In the genomic region with DNA sequence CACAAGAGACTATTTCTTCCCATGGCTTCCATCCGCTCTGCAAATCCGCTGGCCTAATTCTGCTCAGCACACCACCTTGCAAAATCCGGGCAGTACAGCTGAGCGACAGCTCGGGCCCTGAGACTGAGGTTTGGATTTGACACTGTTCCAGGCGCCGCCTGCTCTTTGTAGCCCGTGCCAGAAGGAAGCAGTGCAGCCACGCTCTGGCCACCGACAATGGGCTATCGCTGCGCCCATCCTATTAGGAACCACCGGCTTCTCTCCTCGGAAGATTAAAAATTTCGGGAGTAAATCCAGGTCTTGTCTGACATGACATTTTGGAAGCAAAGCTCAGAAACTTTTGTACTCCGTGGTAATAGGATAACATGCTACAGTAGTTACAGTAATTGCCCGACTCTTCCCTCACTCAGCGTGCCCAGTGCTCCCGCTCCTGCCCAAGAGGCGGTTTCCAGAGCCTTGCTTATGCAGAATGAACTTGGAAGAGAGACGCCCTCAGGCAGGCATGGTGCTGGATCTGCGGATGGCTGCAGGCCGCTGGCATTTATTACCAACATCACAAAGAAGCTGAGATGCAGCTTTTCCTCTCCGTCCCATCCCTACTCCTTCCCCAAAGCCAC, we compare ENCODE assay signal across 15 mouse cellular contexts.
DNase-seq lines count a peak whose midpoint lies in the region; ATAC-seq lines count a peak whose summit lies in the region.
"Had no signal": no experiment of that assay in that cellular context is flagged by ENCODE, and none has a peak within 500 bp of the region (broad histone marks: within the 10 kb centered on the region; RNA-seq: fewer than 3 reads in every experiment).

No protein-coding gene starts in this region.

- peak; percentile 80 for ATAC-seq in hindbrain, embryonic 16.5 days
- ATAC-seq: CD4-positive, CD25-positive, alpha-beta regulatory T cell, adult 4 months had no signal

- peaks cover 2% of the 10 kb centered on the region; the same call in 1 of the 2 replicates for H3K4me1 ChIP-seq in hindbrain, embryonic 16.5 days (ENCODE audit: control insufficient read depth, insufficient read depth, low read depth, low read length)
- no peaks in the 10 kb centered on the region for H3K4me1 ChIP-seq in hindbrain, embryonic 10.5 days (replicated peaks)
- H3K4me1 ChIP-seq: heart, embryonic 12.5 days; limb, embryonic 15.5 days; stomach, embryonic 15.5 days had no signal

- H3K9ac ChIP-seq in hindbrain, embryonic 16.5 days (ENCODE audit: low read depth, low read length), result no peak overlapping the region
- H3K9ac ChIP-seq: heart, embryonic 12.5 days; limb, embryonic 15.5 days; stomach, embryonic 15.5 days had no signal

- intact Hi-C loops in left cerebral cortex, postnatal 4 days (cut with DNase I), result no loop called here

- DNase-seq in hindbrain, embryonic 10.5 days (ENCODE audit: low spot score), result no peak
- peak; percentile 2 for DNase-seq in ovary, postnatal 14 days (ENCODE audit: low spot score)
- DNase-seq in ovary, postnatal 10 days (ENCODE audit: low spot score), result no peak
- DNase-seq in cerebellum, adult 18-20 months, result peak; percentile 67 to 70
- DNase-seq in left cerebral cortex, postnatal 4 days, result peak; percentile 92
- no peak for DNase-seq in thymus, adult 18-20 months
- no peak for DNase-seq in lung, postnatal 25 days (ENCODE audit: low spot score)
- DNase-seq: gastrocnemius, postnatal 25 days; lung, adult 2 months had no signal

- WGBS in hindbrain, embryonic 16.5 days, result 64% methylated on average over 24 of the region's 24 CpGs
- 88% methylated on average over 24 of the region's 24 CpGs for WGBS in hindbrain, embryonic 10.5 days

- no peaks in the 10 kb centered on the region for H3K9me3 ChIP-seq in hindbrain, embryonic 16.5 days (ENCODE audit: control insufficient read depth, low read length)
- no peaks in the 10 kb centered on the region for H3K9me3 ChIP-seq in hindbrain, embryonic 10.5 days
- H3K9me3 ChIP-seq: heart, embryonic 12.5 days; limb, embryonic 15.5 days; stomach, embryonic 15.5 days had no signal

- H3K27ac ChIP-seq in hindbrain, embryonic 16.5 days (ENCODE audit: low read depth, low read length), result no peak overlapping the region; the same call in 1 of the 2 replicates
- H3K27ac ChIP-seq in hindbrain, embryonic 10.5 days, result no peak overlapping the region
- H3K27ac ChIP-seq: limb, embryonic 15.5 days; stomach, embryonic 15.5 days had no signal

- no peaks in the 10 kb centered on the region for H3K27me3 ChIP-seq in hindbrain, embryonic 16.5 days (replicated peaks; ENCODE audit: control insufficient read depth, insufficient read depth, low read length)
- H3K27me3 ChIP-seq in hindbrain, embryonic 10.5 days (ENCODE audit: insufficient read depth, poor library complexity, severe bottlenecking), result no peaks in the 10 kb centered on the region
- H3K27me3 ChIP-seq: limb, embryonic 15.5 days; stomach, embryonic 15.5 days had no signal

- H3K36me3 ChIP-seq in hindbrain, embryonic 16.5 days (ENCODE audit: control insufficient read depth, insufficient read depth, low read length), result no peaks in the 10 kb centered on the region
- H3K36me3 ChIP-seq in hindbrain, embryonic 10.5 days, result no peaks in the 10 kb centered on the region
- H3K36me3 ChIP-seq: heart, embryonic 12.5 days; limb, embryonic 15.5 days; stomach, embryonic 15.5 days had no signal

- H3K4me3 ChIP-seq in hindbrain, embryonic 16.5 days (ENCODE audit: low read length), result no peak overlapping the region
- no peak overlapping the region for H3K4me3 ChIP-seq in hindbrain, embryonic 10.5 days
- H3K4me3 ChIP-seq: erythroblast, embryonic 14.5 days; heart, embryonic 12.5 days; limb, embryonic 15.5 days; stomach, embryonic 15.5 days had no signal

- no peak overlapping the region for H3K4me2 ChIP-seq in hindbrain, embryonic 16.5 days (ENCODE audit: low read length)
- H3K4me2 ChIP-seq: heart, embryonic 12.5 days; limb, embryonic 15.5 days; stomach, embryonic 15.5 days had no signal

Comparison
In these comparisons a context has a peak if more than half of its experiments do, and no peak if none do; other contexts are left out.
1. DNase-seq: peak in ovary, postnatal 14 days (single experiment), cerebellum, adult 18-20 months (2 of 2) and left cerebral cortex, postnatal 4 days (single experiment); none in hindbrain, embryonic 10.5 days (single experiment), ovary, postnatal 10 days (single experiment), thymus, adult 18-20 months (0 of 2) and lung, postnatal 25 days (single experiment).